Mouse (Mus musculus) mouse embryonic stem cell (cell line): ENCODE results near the gene Tlr12.
"Not testable (repeated sequence)": the region's sequence is repeated elsewhere in the genome, so short reads cannot be mapped to it uniquely, and the experiment has no call there.

Source experiments
- in situ Hi-C, 2 experiments: fragments of 300-500 bp; cut with MboI; formaldehyde crosslinking; loops; 1 replicate in 1 of 2; 3 replicates in 1 of 2; pipeline ENCODE4 v1.14.3; 2019 to 2020; ENCODE audit warnings: low sequenced_read_pairs in 2 of 2, low pct_unique_long_range_greater_than_20kb in 1 of 2, mixed read lengths in 1 of 2; ENCODE audit not compliant: unreplicated experiment in 1 of 2

Tlr12 gene

GRCm38 (mm10) chr4:128635451-128635850 is 17.0 kb upstream of the Tlr12 start:
- in situ Hi-C loops = no loop called here

GRCm38 (mm10) chr4:128621109-128621508 is 2.7 kb upstream of the Tlr12 start:
- in situ Hi-C loops = no loop called here

DNA sequence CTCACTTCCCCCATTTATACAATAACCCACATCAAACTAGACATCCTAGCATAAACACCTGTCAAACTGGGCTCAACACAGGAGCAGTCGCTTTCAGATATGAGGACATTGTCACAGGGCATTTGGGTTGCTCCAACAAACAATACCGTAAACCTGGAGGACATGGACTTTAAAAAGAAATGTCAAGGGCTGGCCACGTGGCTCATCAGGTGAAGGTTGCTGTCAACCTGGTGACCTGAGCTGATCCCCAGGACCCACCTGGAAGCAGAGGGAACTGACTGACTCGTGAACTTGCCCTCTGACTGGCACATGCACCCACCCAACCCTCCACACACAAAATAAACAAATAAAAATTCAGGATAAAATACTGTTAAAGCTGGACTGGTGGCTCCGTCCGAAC is 2.2 kb upstream of the Tlr12 start:
- in situ Hi-C loops = no loop called here

DNA sequence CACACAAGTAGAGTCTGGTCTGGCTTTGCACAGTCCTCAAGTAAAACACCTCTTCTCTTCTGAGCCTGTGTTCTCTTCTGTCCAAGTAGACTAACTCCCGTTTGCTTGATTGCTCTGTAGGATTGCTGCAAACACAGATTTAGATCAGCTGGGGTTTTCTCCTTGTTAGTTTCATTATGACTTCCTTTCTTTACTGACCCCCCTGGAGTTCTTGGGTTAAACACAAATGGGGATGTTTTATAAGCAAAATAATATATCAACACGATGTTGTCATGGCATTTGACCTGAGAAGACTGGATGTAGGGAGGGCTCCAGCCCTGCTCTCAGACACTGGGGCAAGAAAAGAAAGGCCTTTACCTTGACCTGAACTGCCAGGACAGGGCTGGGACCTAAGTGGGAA is 544 bp upstream of the Tlr12 start:
- in situ Hi-C loops = no loop called here

- in situ Hi-C loops = no loop called here
Observed at GRCm38 (mm10) chr4:128617363-128618120, 877 bp downstream of the Tlr12 start.

GRCm38 (mm10) chr4:128615761-128616160 is 2.7 kb downstream of the Tlr12 start:
- in situ Hi-C loops = no loop called here

GRCm38 (mm10) chr4:128613326-128613725 is 5.1 kb downstream of the Tlr12 start:
- in situ Hi-C loops = no loop called here

- in situ Hi-C loops = not testable (repeated sequence)
Observed at GRCm38 (mm10) chr4:128611726-128612125, 6.7 kb downstream of the Tlr12 start.

DNA sequence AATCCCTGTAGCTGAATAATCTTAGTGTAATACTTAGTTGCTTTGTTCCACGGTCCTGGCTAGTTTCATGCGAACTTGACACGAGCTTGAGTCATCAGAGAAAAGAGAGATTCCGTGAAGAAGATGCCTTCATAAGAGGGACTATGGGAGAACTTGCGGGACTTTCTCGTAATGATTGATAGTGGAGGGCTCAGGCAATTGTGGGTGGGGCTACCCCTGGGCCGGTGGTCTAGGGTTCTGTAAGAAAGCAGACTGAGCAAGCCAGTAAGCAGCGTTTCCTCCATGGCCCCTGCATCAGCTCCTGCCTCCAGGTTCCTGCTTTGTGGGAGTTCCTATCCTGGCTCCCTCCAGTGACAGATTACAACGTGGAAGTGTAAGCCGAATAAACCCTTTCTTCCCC is 7.7 kb downstream of the Tlr12 start:
- in situ Hi-C loops = no loop called here

GRCm38 (mm10) chr4:128609925-128610402 is 8.5 kb downstream of the Tlr12 start, which contains the start of gene Zscan20:
TSS of gene Zscan20 (minus strand) at chr4:128610098.
- in situ Hi-C loops = no loop called here

DNA sequence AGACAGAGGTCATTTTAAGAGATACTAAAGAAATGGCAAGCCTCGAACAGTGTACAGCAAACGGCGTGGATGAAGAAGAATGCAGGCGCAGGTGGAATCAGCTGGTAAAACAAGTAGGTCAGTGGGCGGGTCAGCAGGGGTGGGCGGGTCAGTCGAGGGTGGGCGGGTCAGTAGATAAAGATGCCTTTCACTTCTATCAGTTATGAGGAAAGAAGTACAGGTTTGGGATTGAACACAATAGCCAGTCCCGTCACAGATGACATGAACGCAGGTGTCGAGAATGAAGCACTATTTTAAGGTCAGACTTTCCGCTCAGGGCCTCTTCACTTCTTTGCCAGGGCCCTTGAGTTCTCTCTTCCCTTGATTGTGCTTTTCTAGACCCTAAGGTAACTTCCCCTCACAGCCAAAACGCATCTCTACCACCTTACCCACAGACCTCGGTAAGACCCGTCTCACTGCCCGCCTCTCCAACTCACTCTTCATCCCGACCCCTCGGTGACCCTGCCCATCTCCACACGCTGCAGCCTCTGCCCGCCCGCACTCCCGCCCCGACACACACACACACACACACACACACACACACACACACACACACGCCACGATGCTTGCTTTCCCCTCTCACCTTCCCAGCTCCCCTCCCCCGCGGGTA is 9.0 kb downstream of the Tlr12 start:
- in situ Hi-C loops = no loop called here

- in situ Hi-C loops = no loop called here
Observed at GRCm38 (mm10) chr4:128607661-128608060, 10.8 kb downstream of the Tlr12 start.

GRCm38 (mm10) chr4:128606586-128606985 is 11.8 kb downstream of the Tlr12 start:
- in situ Hi-C loops = no loop called here

DNA sequence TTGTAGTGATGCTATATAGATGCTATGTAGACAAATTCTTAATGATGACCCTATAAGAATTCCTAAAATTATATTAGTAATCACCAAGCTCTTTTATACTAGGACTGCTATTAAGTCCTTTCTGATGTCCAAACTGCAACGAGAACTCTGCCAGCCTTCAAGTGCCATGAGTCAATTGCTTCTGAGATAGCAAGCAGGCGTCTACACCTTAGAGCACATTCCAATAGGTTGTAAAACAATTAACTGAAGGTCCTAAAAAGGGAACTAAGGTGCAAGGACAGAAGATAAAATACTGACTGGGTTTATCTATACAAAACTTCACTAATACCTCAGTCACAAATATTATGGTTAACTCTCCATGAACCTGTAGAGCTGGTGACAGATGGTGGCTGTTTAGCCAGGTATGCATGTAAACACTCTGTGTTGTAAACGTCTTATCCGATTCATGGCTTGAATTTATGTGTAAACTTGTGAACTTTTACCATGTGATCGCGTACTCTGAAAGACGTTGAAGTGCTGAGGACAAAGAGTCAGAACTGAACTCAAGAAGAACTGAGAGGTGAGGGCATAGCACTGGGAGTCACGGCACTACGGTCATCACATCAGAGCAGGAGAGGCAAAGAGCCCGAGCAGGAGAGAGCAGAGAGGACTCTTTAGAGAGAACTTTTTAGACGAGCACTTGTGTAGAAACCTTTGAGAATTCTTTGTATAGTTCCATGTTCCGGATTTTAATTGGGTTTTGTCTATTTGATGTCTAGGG is 20.4 kb downstream of the Tlr12 start:
- in situ Hi-C loops = no loop called here

DNA sequence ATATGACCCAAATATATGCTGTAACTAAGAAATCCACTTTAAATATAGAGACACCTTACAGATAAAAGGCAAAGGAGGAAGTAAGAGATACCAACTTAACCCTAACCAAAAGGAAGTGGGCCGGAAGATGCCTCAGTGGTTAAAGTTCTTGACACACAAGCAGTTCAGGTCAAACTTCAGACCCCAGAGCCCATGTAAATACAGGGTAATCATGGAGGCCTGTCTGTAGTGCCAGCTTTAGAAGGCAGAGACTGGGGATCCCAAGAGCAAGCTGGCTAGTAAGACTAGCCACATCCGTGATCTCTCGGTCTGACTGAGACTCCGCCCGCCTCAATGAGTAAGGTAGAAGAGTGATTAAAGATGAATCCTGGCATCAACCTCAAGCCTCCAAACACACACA is 24.4 kb downstream of the Tlr12 start:
- in situ Hi-C loops = no loop called here

GRCm38 (mm10) chr4:128593286-128593685 is 25.1 kb downstream of the Tlr12 start:
- in situ Hi-C loops = no loop called here

- in situ Hi-C loops = no loop called here
Observed at GRCm38 (mm10) chr4:128579182-128579581, 39.2 kb downstream of the Tlr12 start.

DNA sequence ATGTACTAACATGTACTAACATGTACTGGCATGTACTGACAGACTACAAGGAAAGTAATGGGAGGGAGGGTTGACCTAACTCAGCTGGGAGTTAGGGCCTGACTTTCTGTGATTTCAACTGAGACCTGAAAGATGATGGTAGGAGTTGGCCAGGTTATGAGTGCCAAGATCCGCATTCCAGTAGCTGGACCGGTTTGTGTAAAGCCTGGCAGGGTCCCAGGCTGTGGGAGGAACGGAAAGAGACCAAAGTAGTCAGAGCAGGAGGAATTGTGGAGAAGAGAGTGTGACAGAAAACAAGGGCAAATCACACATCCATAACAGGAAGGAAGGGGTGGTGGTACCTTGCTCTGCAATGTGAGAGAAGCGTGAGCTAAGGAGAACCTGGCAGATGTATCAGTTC is 42.6 kb downstream of the Tlr12 start:
- in situ Hi-C loops = no loop called here
